Mouse (Mus musculus) liver, embryonic 14.5 days (tissue): ENCODE data around the gene Ccr6.

Source experiments
- CTCF ChIP-seq: IDR thresholded peaks from 2 replicates; pipeline ENCODE4 v1.5.1; 2016; ENCODE audit warnings: antibody characterized with exemption, low read depth, control low read depth
- EP300 ChIP-seq: IDR thresholded peaks from 2 replicates; pipeline ENCODE4 v1.6.1; 2016; ENCODE audit warnings: antibody characterized with exemption, low read depth

DNA sequence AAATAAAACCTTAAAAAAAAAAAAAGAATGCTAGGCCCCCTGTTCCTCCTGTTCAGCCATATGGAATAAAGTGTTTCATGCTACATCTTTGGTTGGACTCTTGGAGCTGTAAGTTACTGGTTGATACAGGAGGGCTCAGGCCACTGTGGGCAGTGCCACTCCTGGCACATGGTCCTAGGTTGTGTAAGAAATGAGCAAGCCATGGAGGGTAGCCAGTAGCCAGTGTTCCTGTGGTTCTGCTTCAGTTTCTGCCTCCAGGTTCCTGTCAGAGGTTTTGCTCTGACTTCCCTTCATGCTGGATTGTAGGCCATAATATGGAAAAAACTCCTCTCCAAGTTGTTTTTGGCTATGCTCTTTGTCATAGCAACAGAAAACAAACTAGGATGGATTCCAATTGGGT is 54.9 kb downstream of the Ccr6 start:
- TF ChIP-seq CTCF (no peak), EP300 (no peak)
